Mouse (Mus musculus) spleen, adult 2 months (tissue): ENCODE measurements around the gene Actl10.

Source experiments
- CTCF ChIP-seq: fragments of 200-500 bp; IDR thresholded peaks from 2 replicates; pipeline ENCODE4 v1.5.1; 2011; ENCODE audit warnings: mild to moderate bottlenecking, inconsistent platforms; ENCODE audit not compliant: insufficient read depth, insufficient read length, insufficient replicate concordance; ENCODE audit errors: extremely low read depth
- POLR2A ChIP-seq: fragments of 200-500 bp; IDR thresholded peaks from 2 replicates; pipeline ENCODE4 v1.6.1; 2011; ENCODE audit warnings: low read depth, low read length, inconsistent platforms

- TF ChIP-seq CTCF: no peak
- TF ChIP-seq POLR2A: no peak
Observed at GRCm38 (mm10) chr2:154566641-154567040, 15.1 kb downstream of the Actl10 start.
